Mouse (Mus musculus): ENCODE measurements around the gene Son.

The Son gene

DNA sequence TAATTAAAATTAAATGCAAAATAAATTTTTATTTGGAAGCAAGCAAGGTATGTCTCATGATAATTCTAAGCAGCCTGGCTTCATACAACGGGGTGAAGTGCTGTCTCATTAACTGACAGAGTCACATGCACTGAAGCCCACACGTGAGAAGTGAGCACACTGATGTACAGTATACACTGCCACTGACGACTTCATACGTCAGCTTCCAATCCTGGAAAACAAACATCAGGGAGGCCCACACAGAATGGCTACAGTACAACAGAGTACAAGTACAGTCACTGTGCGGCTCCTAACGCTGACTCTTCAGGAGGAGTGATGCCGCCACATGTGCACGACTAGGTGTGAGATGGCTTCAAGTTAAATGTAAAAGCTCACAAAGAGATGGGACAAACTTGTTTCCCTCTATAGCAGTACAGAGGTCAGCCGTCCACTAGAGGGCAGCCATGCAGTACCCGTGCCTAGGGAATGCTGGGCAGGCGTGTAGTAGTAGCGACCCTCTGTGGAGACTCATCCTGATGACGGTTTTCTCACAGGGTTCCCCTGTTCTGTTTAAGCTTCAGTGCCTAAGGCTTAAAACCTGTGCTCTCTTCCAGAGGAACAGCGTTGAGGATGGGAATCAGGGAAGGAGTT is 47.3 kb downstream of the Son start:
- CTCF ChIA-PET, result interaction anchor here (0.5 to 2.3 kb wide), 37 partner anchors 9 to 1769 kb away, joined by 3 to 16 read pairs (median 4); partner anchors contain the start of genes Son (in 1 of the 4) and Tmem50b (in 1 of the 4)
- POLR2A ChIA-PET, result interaction anchor here (0.6 to 2.4 kb wide), 21 partner anchors 9 to 473 kb away, joined by 3 to 10 read pairs (median 4); partner anchors contain the start of genes Son (in 2 of the 4), Cryzl1 (in 1 of the 4) and Gart (in 1 of the 4)

DNA sequence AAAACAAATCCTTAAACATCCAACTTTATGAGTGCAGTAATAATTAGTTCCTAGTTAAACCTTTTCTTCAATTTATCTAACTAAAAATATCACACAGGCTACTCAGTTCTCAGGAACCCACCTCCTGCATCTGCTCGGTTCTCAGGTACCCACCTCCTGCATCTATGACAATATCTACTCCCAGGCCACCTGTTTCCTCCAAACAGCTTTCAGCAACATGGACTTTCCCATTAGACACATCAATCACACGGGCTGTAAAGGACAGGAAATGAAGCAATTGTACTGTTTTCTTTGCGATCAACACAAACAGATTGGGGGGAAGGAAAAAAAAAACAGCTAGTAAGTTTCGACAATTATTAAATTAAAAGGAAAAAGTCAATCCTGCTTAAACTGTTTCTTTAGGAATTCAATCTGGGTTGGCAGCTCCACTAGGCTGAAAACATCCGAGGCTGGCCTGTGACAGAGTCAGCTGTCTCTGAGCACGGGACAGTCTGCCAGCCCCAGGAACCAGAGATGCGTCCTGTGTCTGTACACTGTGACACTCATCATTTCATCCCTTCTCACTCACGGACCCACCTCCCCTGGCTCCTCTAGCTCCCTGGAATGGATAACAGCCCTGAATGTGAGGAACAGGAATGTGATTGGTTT is 47.9 kb downstream of the Son start:
- ChIA-PET POLR2A (interaction anchor here (0.6 to 2.4 kb wide), 22 partner anchors 9 to 474 kb away, joined by 3 to 10 read pairs (median 4); partner anchors contain the start of genes Son (in 2 of the 4), Cryzl1 (in 1 of the 4) and Gart (in 1 of the 4)), CTCF (interaction anchor here (0.5 to 2.3 kb wide), 31 partner anchors 10 to 1768 kb away, joined by 3 to 16 read pairs (median 4); partner anchors contain the start of gene Son (in 1 of the 4))

DNA sequence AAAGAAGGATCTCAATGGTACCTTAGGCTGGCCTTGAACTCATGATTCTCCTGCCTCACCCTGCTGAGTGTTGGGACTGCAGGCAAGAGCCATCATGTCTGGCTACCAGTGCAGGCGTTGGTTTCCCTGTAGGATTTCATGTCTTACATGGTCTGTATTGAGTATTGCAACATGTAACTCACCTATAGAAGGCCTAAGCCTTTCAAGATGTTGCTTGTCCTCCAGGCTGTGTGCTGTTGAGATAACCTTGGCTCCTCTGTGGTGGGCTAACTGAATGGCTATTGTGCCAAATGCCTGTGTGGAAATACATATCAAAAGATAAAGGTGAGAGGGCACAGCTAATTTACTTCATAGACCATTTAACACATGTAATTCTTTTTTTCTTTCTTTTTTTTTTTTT is 51.7 kb downstream of the Son start:
- CTCF ChIA-PET, result interaction anchor here (0.6 to 1.7 kb wide), 5 partner anchors 18 to 238 kb away, joined by 3 to 5 read pairs (median 3); no protein-coding TSS in a partner anchor
- POLR2A ChIA-PET, result interaction anchor here in 2 of 4 experiments (0.6 to 2.4 kb wide), 8 partner anchors 10 to 1262 kb away, joined by 3 to 10 read pairs (median 4); partner anchors contain the start of gene Donson (in 2 of the 2)

GRCm38 (mm10) chr16:91701908-91702307 is 54.6 kb downstream of the Son start:
- ChIA-PET POLR2A (interaction anchor here in 2 of 4 experiments (0.7 to 2.6 kb wide), 10 partner anchors 8 to 183 kb away, joined by 3 to 16 read pairs (median 4); partner anchors contain the start of genes Donson (in 2 of the 2), Gart (in 2 of the 2) and Son (in 2 of the 2)), CTCF (interaction anchor here in 3 of 4 experiments (0.8 to 1.5 kb wide), 4 partner anchors 183 to 773 kb away, joined by 3 to 4 read pairs (median 4); no protein-coding TSS in a partner anchor)

GRCm38 (mm10) chr16:91702771-91703188 is 55.5 kb downstream of the Son start:
- CTCF ChIA-PET, result interaction anchor here in 2 of 4 experiments (0.7 to 0.9 kb wide), 2 partner anchors 23 to 223 kb away, joined by 3 to 4 read pairs; no protein-coding TSS in a partner anchor
- POLR2A ChIA-PET, result interaction anchor here in 2 of 4 experiments (0.9 to 2.6 kb wide), 10 partner anchors 8 to 182 kb away, joined by 3 to 16 read pairs (median 4); partner anchors contain the start of genes Gart (in 2 of the 2), Son (in 2 of the 2) and Donson (in 1 of the 2)

DNA sequence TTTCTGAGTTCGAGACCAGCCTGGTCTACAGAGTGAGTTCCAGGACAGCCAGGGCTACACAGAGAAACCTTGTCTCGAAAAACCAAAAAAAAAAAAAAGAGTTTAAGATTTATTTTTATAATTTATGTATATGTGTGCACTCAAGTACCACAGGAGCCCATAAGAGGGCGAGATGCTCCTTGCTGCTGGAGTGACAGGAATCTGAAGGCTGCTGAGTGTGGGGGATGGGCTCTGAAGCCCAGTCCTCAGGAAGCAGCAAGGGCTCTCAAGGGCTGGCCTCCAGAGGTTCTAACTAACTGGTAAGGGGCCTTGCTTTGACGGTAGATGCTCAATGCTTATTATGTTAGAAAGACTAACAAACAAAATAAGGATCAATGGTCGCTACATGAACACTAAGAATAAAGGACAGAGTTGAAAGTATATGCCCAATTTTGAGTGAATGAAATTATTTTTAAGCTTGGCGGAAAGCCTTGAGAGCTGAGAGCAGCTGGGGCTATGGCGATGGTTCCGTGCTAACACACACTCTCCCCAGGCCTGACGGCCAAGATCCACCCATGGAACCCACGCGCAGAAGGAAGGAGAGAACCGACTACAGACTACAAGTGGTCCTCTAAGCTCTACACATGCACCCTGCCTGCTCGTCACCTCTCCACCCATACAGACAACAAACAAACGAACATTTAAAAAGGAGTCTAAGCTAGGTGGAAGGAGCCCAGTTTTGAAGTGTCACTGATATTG is 57.5 kb downstream of the Son start:
- ChIA-PET CTCF (interaction anchor here (0.6 to 2.0 kb wide), 4 partner anchors 10 to 665 kb away, joined by 3 to 9 read pairs (median 6); no protein-coding TSS in a partner anchor), POLR2A (interaction anchor here in 3 of 4 experiments (0.6 to 2.6 kb wide), 16 partner anchors 9 to 240 kb away, joined by 3 to 9 read pairs (median 3); partner anchors contain the start of genes Donson (in 2 of the 3) and Cryzl1 (in 1 of the 3))

DNA sequence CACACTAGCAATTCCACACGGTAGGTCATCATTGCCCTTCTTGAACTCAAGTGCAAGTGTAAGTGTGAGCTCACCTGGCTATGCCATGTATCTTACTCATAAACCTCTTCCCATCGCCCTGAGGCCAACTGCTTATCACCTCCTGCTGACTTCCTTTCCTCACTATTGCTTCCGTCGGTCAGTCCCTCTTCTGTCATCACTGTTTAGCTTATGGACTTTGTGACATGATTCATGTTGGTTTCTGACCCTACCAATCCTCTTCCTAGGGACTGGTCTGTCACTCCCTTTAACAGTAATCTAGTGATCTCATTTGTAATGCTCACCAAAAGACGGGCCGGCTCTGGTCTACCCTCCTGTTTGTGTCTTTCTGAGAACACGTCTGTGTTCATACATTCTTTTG is 62.9 kb downstream of the Son start:
- POLR2A ChIA-PET, result interaction anchor here in 1 of 4 experiments (0.8 to 2.2 kb wide), 3 partner anchors 9 to 21 kb away, joined by 4 to 7 read pairs (median 4); partner anchors contain the start of gene Donson
- CTCF ChIA-PET, result interaction anchor here in 1 of 4 experiments (0.7 kb wide), 1 partner anchor 16 kb away, joined by 3 read pairs; no protein-coding TSS in a partner anchor

- POLR2A ChIA-PET, result interaction anchor here in 3 of 4 experiments (0.6 to 3.7 kb wide), 13 partner anchors 11 to 72 kb away, joined by 3 to 28 read pairs (median 4); partner anchors contain the start of genes Cryzl1 (in 2 of the 3), Gart (in 2 of the 3), Son (in 2 of the 3) and Donson (in 1 of the 3)
- CTCF ChIA-PET, result interaction anchor here in 2 of 4 experiments (0.6 to 2.2 kb wide), 3 partner anchors 18 to 168 kb away, joined by 3 to 8 read pairs (median 4); partner anchors contain the start of gene Donson (in 1 of the 2)
Observed at GRCm38 (mm10) chr16:91716927-91717349, 69.6 kb downstream of the Son start.

DNA sequence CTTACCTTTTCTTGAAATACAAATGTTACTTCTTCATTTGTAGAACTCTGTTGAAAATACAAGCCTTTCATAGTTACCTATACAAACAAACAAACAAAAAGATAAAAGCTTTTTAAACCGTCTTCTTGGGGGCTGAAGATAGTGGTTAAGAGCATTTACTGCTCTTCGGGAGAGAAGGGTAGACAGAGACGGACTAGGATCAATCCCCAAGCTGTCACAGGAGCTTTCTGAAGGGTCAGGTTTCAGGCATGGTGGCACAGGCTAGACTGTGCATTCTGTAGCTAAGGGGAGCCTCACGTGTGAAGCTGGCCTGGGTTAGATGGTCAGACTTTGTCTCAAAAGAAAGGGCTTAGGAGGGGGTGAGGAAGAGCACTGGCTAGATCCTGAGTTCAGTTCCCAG is 70.1 kb downstream of the Son start:
- CTCF ChIA-PET, result interaction anchor here in 1 of 4 experiments (1.1 to 2.2 kb wide), 2 partner anchors 29 to 168 kb away, joined by 3 to 8 read pairs; partner anchors contain the start of gene Donson
- POLR2A ChIA-PET, result interaction anchor here in 3 of 4 experiments (0.6 to 3.7 kb wide), 13 partner anchors 10 to 72 kb away, joined by 3 to 28 read pairs (median 4); partner anchors contain the start of genes Cryzl1 (in 2 of the 3), Gart (in 2 of the 3), Son (in 2 of the 3) and Donson (in 1 of the 3)

- POLR2A ChIA-PET, result interaction anchor here in 3 of 4 experiments (0.6 to 5.7 kb wide), 14 partner anchors 10 to 210 kb away, joined by 3 to 33 read pairs (median 4); partner anchors contain the start of genes Gart (in 1 of the 3) and Son (in 1 of the 3)
- CTCF ChIA-PET, result interaction anchor here in 3 of 4 experiments (0.6 to 2.1 kb wide), 7 partner anchors 30 to 211 kb away, joined by 3 to 8 read pairs (median 3); no protein-coding TSS in a partner anchor
Observed at GRCm38 (mm10) chr16:91724247-91724646, 76.9 kb downstream of the Son start.

- CTCF ChIA-PET, result no interaction called here
- POLR2A ChIA-PET, result interaction anchor here in 2 of 4 experiments (0.6 to 5.7 kb wide), 45 partner anchors 8 to 1740 kb away, joined by 3 to 33 read pairs (median 4); partner anchors contain the start of genes Gart (in 2 of the 2), Son (in 2 of the 2), Donson (in 1 of the 2) and Ifnar1 (in 1 of the 2)
Observed at GRCm38 (mm10) chr16:91727433-91727832, 80.1 kb downstream of the Son start.

DNA sequence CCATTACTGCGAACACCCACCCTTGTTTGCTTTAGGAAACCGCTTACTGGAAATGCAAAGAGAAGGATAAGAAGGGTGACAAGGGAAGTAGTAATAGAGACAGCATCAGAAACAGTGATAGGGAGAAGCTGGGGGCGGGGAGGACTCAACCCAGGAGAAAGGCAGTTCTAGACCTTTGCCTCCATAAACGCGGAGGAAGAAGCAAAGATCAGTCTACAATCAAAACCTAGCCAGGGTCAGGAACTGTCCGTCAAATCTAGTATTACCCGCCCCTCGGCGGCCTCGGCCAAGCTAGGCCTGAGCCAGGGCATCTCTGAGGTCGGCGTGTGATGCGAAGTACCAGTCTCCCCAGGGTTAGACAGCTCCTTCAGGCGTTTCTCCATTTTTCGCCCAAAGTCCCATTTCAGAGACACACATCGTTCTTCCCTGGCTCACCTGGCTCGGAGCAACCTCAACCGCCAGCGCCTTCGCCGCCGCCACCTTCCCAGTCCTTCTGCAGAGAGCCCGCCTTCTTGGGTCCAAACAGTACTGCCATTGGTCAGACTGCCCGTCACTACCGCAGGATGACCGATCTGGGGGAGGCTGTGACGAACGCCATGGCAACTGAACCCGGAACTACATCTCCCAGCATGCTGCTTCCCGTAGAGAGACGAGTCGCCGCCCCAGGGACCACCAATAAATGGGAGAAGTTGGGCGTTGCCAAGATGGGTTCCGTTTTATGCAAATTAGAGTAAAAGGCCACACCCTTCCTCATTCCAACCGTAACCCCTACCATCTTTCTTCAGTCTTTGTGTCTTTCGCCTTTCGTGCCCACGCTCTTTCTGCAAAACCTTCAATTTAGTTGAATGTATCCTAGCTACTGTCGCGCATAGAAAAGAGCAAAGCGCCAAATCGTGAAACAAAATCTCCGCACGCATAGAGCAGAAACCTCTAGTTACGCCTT is 81.1 kb downstream of the Son start, which contains the start of gene Cryzl1:
TSS of gene Cryzl1 (minus strand) at position 853 of the 943 bp plus-strand sequence.
- POLR2A ChIA-PET, result interaction anchor here in 3 of 4 experiments (0.5 to 5.7 kb wide), 42 partner anchors 7 to 1741 kb away, joined by 3 to 33 read pairs (median 4); partner anchors contain the start of genes Gart (in 2 of the 3), Son (in 2 of the 3) and Ifnar1 (in 1 of the 3)

More for the DNA sequence above, 81.1 kb downstream of the Son start, which contains the start of gene Cryzl1:
- CTCF ChIA-PET, result interaction anchor here in 1 of 4 experiments (0.6 to 1.6 kb wide), 3 partner anchors 8 to 366 kb away, joined by 3 to 4 read pairs (median 3); no protein-coding TSS in a partner anchor

Data from embryonic stem cell, embryonic (primary cell).